Mouse (Mus musculus) heart, adult 9 months (tissue): Measurements from ENCODE around the gene Aqp6.

Experiments used
- DNase-seq, 2 experiments: peaks; one replicate each; pipeline ENCODE4 v3.0.0; 2022; ENCODE audit warnings: low spot score in 2 of 2

Gene Aqp6

DNA sequence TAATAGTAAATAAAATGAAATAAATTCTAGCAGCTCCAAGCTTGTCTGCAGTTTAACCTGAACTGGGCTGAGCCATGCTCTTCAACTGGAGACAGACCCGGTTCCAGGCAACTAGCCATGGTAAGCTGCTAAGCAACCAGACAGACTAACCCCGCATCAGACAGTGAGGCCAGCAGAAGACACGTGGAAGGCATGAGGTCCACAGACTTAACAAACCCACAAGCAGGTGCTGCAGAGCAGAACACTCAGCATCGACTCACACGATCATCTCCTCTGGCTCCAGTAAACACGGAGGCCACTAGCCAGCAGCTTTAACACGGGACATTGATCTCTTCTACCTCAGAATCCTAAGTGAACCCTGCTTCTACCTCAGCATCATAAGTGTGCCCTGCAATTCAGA lies 43.6 kb downstream of the Aqp6 start:
- DNase-seq, result no peak

DNA sequence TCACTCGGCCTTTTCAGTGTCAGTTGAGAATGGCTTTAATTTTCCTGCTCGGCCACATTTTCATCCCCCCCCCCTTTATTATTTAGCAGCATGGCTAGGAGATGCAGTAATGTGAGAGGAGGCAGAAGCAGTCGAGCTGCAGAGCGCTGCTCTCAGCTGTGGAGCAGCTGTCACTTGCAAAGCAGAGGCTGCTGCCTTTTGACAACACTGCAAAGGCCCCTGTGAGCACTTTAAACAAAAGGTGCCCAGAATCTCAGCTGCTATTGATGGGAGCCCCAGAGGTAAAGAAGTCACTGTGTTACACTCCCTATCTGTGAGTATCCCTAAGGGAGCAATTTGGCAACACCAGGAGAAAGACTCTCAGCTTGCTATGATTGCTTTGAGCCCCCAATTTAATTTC lies 47.1 kb downstream of the Aqp6 start:
- DNase-seq, result no peak

GRCm38 (mm10) chr15:99649067-99649761 lies 48.0 kb downstream of the Aqp6 start:
- no peak for DNase-seq

GRCm38 (mm10) chr15:99650304-99650703 lies 49.1 kb downstream of the Aqp6 start:
- no peak for DNase-seq

- DNase-seq, result peak; percentile 90 to 96
These were observed 50.1 kb downstream of the Aqp6 start, which contains the start of gene Racgap1 for GRCm38 (mm10) chr15:99651163-99651872. Gene Racgap1 (minus strand): TSS chr15:99651656.

DNA sequence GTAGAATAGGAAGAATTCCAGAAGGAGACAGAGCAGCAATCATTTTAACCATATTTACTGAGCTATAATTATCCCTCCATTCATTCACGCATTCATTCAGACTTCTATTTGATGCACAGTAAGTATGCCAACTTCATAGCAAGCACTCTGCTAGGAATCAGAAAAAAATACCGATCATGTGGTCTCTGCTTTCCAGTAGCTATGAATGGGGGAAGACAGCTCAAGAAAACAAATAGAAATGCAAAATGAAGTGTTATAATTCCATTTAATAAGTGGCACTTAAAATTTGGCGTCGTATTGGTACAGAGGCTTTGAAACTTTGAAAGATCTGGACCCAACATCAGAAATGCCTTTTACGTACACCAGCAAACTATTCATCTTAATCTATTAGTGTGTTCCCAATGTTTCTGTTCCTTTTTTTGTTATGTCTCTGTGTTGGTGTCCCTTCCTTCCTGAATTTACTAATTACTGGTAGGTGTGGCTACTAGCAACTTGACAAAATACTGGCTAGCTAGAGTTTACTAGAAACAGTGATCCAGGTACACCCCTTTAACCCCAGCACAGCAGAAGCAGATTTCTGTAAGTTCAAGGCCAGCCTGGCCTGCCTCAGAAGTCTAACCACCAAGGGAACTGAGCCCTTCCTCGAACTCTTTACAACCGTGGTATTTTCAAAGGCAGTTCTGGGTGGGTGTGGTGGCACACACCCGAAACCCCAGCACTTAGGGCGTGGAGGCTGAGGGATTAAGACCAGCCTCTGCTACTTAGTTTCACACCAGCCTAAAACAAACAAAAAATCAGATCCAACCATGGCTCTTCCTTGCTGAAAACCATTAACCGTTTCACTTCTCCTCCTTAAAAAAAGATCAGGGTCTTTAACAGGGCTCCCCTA lies 51.0 kb downstream of the Aqp6 start:
- DNase-seq, result no peak

GRCm38 (mm10) chr15:99653291-99653690 lies 52.1 kb downstream of the Aqp6 start:
- no peak for DNase-seq

DNA sequence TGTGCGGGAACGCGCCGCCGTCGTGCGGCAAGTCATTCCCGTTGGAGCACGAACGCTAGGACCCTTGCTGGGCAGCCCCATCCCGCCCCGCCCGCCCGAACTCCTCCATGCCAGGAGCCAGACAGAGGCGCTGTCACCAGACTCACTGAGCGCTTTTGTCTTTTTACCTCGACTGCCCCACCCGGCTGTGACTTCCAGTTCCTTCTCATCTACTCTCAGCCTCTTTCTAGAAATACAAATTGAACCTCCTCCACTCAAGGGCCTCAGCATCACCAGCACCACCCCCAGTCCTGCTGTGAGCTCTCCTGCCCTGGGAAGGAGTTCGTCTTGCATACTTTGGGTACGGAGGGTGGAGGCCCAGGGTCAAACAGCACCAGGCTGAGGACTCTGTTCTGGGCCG lies 52.7 kb downstream of the Aqp6 start:
- no peak for DNase-seq
